Mouse (Mus musculus): ENCODE measurements around the gene Haus7. TPM values are rescaled to one million over a fixed set of nuclear protein-coding genes. Genes with fewer than 3 reads are reported as not detected.

Gene Haus7
- polyA plus RNA-seq, 1 experiment: 26.2 TPM

DNA sequence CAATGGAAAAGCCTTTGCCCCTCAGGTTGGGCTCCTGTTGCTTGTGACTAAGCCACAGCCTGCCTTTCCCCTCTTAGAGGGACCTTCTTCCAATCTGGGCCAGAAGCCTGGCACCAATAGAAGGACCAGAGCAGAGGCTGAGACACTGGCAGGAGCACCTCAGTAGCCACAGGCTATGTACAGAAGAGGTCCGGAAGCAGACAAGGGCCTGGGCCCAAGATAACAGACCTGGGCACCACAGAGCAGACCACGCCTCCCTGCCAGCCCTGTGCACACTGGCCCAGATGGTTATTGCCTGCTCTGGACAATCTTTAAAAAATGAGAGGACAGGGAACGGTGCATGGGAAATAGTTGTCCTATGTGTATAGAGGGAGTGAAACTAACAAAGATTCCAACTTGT is 12.9 kb upstream of the Haus7 start:
- H3K27me3 ChIP-seq (ENCODE audit: control insufficient read depth, insufficient read depth, low read length, poor library complexity, severe bottlenecking): no peaks in the 10 kb centered on the region
- no peaks in the 10 kb centered on the region for H3K9me3 ChIP-seq (replicated peaks; ENCODE audit: control insufficient read depth, insufficient read depth, low read length, poor library complexity, severe bottlenecking)
- no peaks in the 10 kb centered on the region for H3K4me1 ChIP-seq (ENCODE audit: control insufficient read depth, insufficient read depth, low read length)
- H3K9ac ChIP-seq (ENCODE audit: low read depth, poor library complexity, severe bottlenecking): no peak overlapping the region
- no peak overlapping the region for H3K4me3 ChIP-seq (ENCODE audit: low read depth, low read length)
- no peak overlapping the region for H3K27ac ChIP-seq (ENCODE audit: insufficient read depth, low read length)
- no peaks in the 10 kb centered on the region for H3K36me3 ChIP-seq (ENCODE audit: control insufficient read depth, insufficient read depth, low read length, poor library complexity, severe bottlenecking)
- no peak for TF ChIP-seq EP300 (IDR thresholded peaks at IDR 0.05; ENCODE audit: insufficient read depth, low read depth, low read length)
- TF ChIP-seq CTCF (IDR thresholded peaks at IDR 0.05; ENCODE audit: low read depth, low read length): no peak
- TF ChIP-seq POLR2A (IDR thresholded peaks at IDR 0.05; ENCODE audit: insufficient read depth, low read length): no peak

- Histone ChIP-seq H3K4me1 (ENCODE audit: control insufficient read depth, insufficient read depth, low read length) (no peaks in the 10 kb centered on the region), H3K9ac (ENCODE audit: low read depth, poor library complexity, severe bottlenecking) (no peak overlapping the region), H3K27ac (ENCODE audit: insufficient read depth, low read length) (no peak overlapping the region), H3K9me3 (replicated peaks; ENCODE audit: control insufficient read depth, insufficient read depth, low read length, poor library complexity, severe bottlenecking) (no peaks in the 10 kb centered on the region), H3K36me3 (ENCODE audit: control insufficient read depth, insufficient read depth, low read length, poor library complexity, severe bottlenecking) (no peaks in the 10 kb centered on the region), H3K27me3 (ENCODE audit: control insufficient read depth, insufficient read depth, low read length, poor library complexity, severe bottlenecking) (no peaks in the 10 kb centered on the region), H3K4me3 (ENCODE audit: low read depth, low read length) (no peak overlapping the region)
- TF ChIP-seq POLR2A (IDR thresholded peaks at IDR 0.05; ENCODE audit: insufficient read depth, low read length) (no peak), EP300 (IDR thresholded peaks at IDR 0.05; ENCODE audit: insufficient read depth, low read depth, low read length) (no peak), CTCF (IDR thresholded peaks at IDR 0.05; ENCODE audit: low read depth, low read length) (no peak)
Observed at GRCm38 (mm10) chrX:73468752-73469151, 9.9 kb upstream of the Haus7 start.

GRCm38 (mm10) chrX:73468330-73468729 is 9.5 kb upstream of the Haus7 start:
- TF ChIP-seq EP300 (IDR thresholded peaks at IDR 0.05; ENCODE audit: insufficient read depth, low read depth, low read length): no peak
- TF ChIP-seq POLR2A (IDR thresholded peaks at IDR 0.05; ENCODE audit: insufficient read depth, low read length): no peak
- TF ChIP-seq CTCF (IDR thresholded peaks at IDR 0.05; ENCODE audit: low read depth, low read length): no peak
- no peaks in the 10 kb centered on the region for H3K4me1 ChIP-seq (ENCODE audit: control insufficient read depth, insufficient read depth, low read length)
- H3K27me3 ChIP-seq (ENCODE audit: control insufficient read depth, insufficient read depth, low read length, poor library complexity, severe bottlenecking): no peaks in the 10 kb centered on the region

GRCm38 (mm10) chrX:73467446-73468241 is 8.8 kb upstream of the Haus7 start:
- H3K27ac ChIP-seq (ENCODE audit: insufficient read depth, low read length): no peak overlapping the region
- H3K9ac ChIP-seq (ENCODE audit: low read depth, poor library complexity, severe bottlenecking): no peak overlapping the region
- no peaks in the 10 kb centered on the region for H3K27me3 ChIP-seq (ENCODE audit: control insufficient read depth, insufficient read depth, low read length, poor library complexity, severe bottlenecking)
- H3K4me3 ChIP-seq (ENCODE audit: low read depth, low read length): no peak overlapping the region
- no peaks in the 10 kb centered on the region for H3K9me3 ChIP-seq (replicated peaks; ENCODE audit: control insufficient read depth, insufficient read depth, low read length, poor library complexity, severe bottlenecking)
- H3K36me3 ChIP-seq (ENCODE audit: control insufficient read depth, insufficient read depth, low read length, poor library complexity, severe bottlenecking): no peaks in the 10 kb centered on the region
- TF ChIP-seq EP300 (IDR thresholded peaks at IDR 0.05; ENCODE audit: insufficient read depth, low read depth, low read length) (no peak), CTCF (IDR thresholded peaks at IDR 0.05; ENCODE audit: low read depth, low read length) (no peak), POLR2A (IDR thresholded peaks at IDR 0.05; ENCODE audit: insufficient read depth, low read length) (no peak)
- no peaks in the 10 kb centered on the region for H3K4me1 ChIP-seq (ENCODE audit: control insufficient read depth, insufficient read depth, low read length)

More at GRCm38 (mm10) chrX:73468330-73468729, 9.5 kb upstream of the Haus7 start:
- Histone ChIP-seq H3K9me3 (replicated peaks; ENCODE audit: control insufficient read depth, insufficient read depth, low read length, poor library complexity, severe bottlenecking) (no peaks in the 10 kb centered on the region), H3K4me3 (ENCODE audit: low read depth, low read length) (no peak overlapping the region), H3K9ac (ENCODE audit: low read depth, poor library complexity, severe bottlenecking) (no peak overlapping the region), H3K27ac (ENCODE audit: insufficient read depth, low read length) (no peak overlapping the region), H3K36me3 (ENCODE audit: control insufficient read depth, insufficient read depth, low read length, poor library complexity, severe bottlenecking) (no peaks in the 10 kb centered on the region)

DNA sequence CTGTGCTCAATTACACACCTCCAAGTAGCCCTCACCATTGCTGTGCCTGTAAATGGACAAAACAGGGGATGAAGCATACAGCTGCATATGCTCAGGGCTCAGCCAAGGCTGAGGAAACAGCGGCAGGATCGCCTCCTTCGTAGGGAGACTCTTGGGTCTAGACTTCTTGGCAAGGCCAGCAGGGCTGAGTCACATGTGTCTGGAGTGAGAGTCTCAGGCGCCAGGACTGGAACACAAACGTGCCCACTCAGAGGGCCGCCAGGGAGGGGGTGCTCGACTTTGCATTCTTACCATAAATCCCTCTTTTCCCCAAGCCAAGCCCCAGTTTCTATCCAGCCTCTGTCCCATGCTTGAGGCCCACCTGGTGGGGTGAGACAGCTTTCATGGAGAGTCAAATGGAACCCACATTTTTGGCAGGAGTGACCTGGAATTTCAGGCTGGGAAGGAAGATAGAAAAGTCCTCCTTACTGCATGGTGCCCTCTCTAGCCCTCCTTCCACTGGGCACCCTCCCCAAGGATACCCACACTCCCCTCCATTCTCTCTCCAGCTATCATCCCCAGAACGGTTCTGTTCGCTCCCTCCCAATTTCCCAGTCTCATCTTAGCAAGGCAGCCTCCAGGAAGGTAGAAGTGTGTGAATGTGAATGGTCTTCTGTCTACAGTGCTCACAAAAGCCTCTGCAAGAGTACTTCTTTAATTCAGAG is 6.8 kb upstream of the Haus7 start:
- Histone ChIP-seq H3K36me3 (ENCODE audit: control insufficient read depth, insufficient read depth, low read length, poor library complexity, severe bottlenecking) (no peaks in the 10 kb centered on the region), H3K27ac (ENCODE audit: insufficient read depth, low read length) (no peak overlapping the region), H3K27me3 (ENCODE audit: control insufficient read depth, insufficient read depth, low read length, poor library complexity, severe bottlenecking) (no peaks in the 10 kb centered on the region), H3K4me3 (ENCODE audit: low read depth, low read length) (no peak overlapping the region), H3K4me1 (ENCODE audit: control insufficient read depth, insufficient read depth, low read length) (no peaks in the 10 kb centered on the region), H3K9ac (ENCODE audit: low read depth, poor library complexity, severe bottlenecking) (no peak overlapping the region), H3K9me3 (replicated peaks; ENCODE audit: control insufficient read depth, insufficient read depth, low read length, poor library complexity, severe bottlenecking) (no peaks in the 10 kb centered on the region)
- no peak for TF ChIP-seq POLR2A (IDR thresholded peaks at IDR 0.05; ENCODE audit: insufficient read depth, low read length)
- no peak for TF ChIP-seq EP300 (IDR thresholded peaks at IDR 0.05; ENCODE audit: insufficient read depth, low read depth, low read length)
- TF ChIP-seq CTCF (IDR thresholded peaks at IDR 0.05; ENCODE audit: low read depth, low read length): no peak

DNA sequence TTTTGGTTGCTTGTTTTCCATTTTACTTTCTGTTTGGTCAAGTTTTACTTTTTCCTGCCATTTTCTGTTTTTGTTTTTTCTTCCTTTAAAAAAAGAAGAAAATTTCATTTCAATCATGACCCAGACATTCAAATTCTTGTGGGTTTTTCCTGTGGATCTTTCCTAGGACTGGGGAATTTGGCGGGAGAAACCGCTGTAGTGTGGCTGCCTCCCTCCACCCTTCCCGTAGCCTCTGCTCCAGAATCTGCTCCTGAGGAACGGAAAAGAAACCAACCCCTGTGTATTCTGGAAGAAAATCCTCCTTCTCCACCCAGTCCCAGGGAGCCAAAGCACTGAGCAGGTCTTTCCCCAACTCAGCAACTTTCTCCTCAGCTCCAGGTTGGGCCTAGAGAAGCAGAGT is 1.9 kb upstream of the Haus7 start:
- no peaks in the 10 kb centered on the region for H3K36me3 ChIP-seq (ENCODE audit: control insufficient read depth, insufficient read depth, low read length, poor library complexity, severe bottlenecking)
- H3K27me3 ChIP-seq (ENCODE audit: control insufficient read depth, insufficient read depth, low read length, poor library complexity, severe bottlenecking): no peaks in the 10 kb centered on the region
- no peak for TF ChIP-seq CTCF (IDR thresholded peaks at IDR 0.05; ENCODE audit: low read depth, low read length)
- TF ChIP-seq EP300 (IDR thresholded peaks at IDR 0.05; ENCODE audit: insufficient read depth, low read depth, low read length): no peak
- no peak for TF ChIP-seq POLR2A (IDR thresholded peaks at IDR 0.05; ENCODE audit: insufficient read depth, low read length)
- no peaks in the 10 kb centered on the region for H3K9me3 ChIP-seq (replicated peaks; ENCODE audit: control insufficient read depth, insufficient read depth, low read length, poor library complexity, severe bottlenecking)
- no peaks in the 10 kb centered on the region for H3K4me1 ChIP-seq (ENCODE audit: control insufficient read depth, insufficient read depth, low read length)
- H3K4me3 ChIP-seq (ENCODE audit: low read depth, low read length): peak overlapping the region; percentile 29; the same call in 1 of the 2 replicates
- no peak overlapping the region for H3K27ac ChIP-seq (ENCODE audit: insufficient read depth, low read length)
- no peak overlapping the region for H3K9ac ChIP-seq (ENCODE audit: low read depth, poor library complexity, severe bottlenecking)

Data from ES-Bruce4 (cell line).